Mouse (Mus musculus) liver, embryonic 11.5 days (tissue): Measurements from ENCODE around the gene Grifin. TPM values are rescaled to one million over a fixed set of nuclear protein-coding genes. Genes with fewer than 3 reads are reported as not detected.

Experiments used
- ATAC-seq: fragments of 200-750 bp; cut with Nextera tagmentation; replicated peaks from 2 replicates; pipeline ENCODE4 v1.8.0; 2017; ENCODE audit warnings: moderate number of reproducible peaks, mild to moderate bottlenecking, moderate TSS enrichment, moderate library complexity; ENCODE audit not compliant: low FRiP score
- DNase-seq: peaks from one replicate; pipeline ENCODE4 v3.0.0-alpha.2; 2017; ENCODE audit warnings: low spot score
- H3K27ac ChIP-seq: fragments of 300-500 bp; sonication (generic); 2 replicates; pipeline ENCODE4 v1.5.1; 2014; ENCODE audit warnings: mild to moderate bottlenecking, low read depth, low read length, control low read depth
- H3K27me3 ChIP-seq: fragments of 300-500 bp; sonication (generic); replicated peaks from 2 replicates; pipeline ENCODE4 v1.6.1; 2014; ENCODE audit warnings: low read length, mixed read lengths; ENCODE audit not compliant: control insufficient read depth, insufficient read depth
- H3K36me3 ChIP-seq: fragments of 300-500 bp; sonication (generic); 2 replicates; pipeline ENCODE4 v1.6.1; 2014; ENCODE audit warnings: mild to moderate bottlenecking, low read length, moderate library complexity, mixed read lengths; ENCODE audit not compliant: control insufficient read depth, insufficient read depth
- H3K4me1 ChIP-seq: fragments of 300-500 bp; sonication (generic); replicated peaks from 2 replicates; pipeline ENCODE4 v1.6.1; 2014; ENCODE audit warnings: low read length, mixed read lengths; ENCODE audit not compliant: control insufficient read depth, insufficient read depth
- H3K4me2 ChIP-seq: fragments of 300-500 bp; sonication (generic); 2 replicates; pipeline ENCODE4 v1.6.1; 2014; ENCODE audit warnings: mild to moderate bottlenecking, control low read depth, moderate library complexity
- H3K4me3 ChIP-seq: fragments of 300-500 bp; sonication (generic); 2 replicates; pipeline ENCODE4 v1.5.1; 2014; ENCODE audit warnings: low read depth, low read length, control low read depth
- H3K9ac ChIP-seq: fragments of 300-500 bp; sonication (generic); 2 replicates; pipeline ENCODE4 v1.6.1; 2014; ENCODE audit warnings: low read depth, low read length, control low read depth
- H3K9me3 ChIP-seq: fragments of 300-500 bp; sonication (generic); 2 replicates; pipeline ENCODE4 v1.6.1; 2016; ENCODE audit warnings: low read length, inconsistent platforms, mixed read lengths; ENCODE audit not compliant: control insufficient read depth
- WGBS: fragments of 180-500 bp; shearing (Covaris S2); extraction: QIAGEN DNeasy Blood & Tissue Kit; methylation state at CpG from one replicate; pipeline ENCODE4 v1.1.7; 2014; 5-methylcytosine and 5-hydroxymethylcytosine counted together
- polyA plus RNA-seq: library from polyadenylated mRNA; unstranded; fragments of >200 nt; fragmentation: Nextera tagmentation; extraction: Ambion mirVana; gene quantifications from 2 replicates; pipeline ENCODE4 v1.2.1, GENCODE M21; 2014

The Grifin gene
- polyA plus RNA-seq, 1 experiment from 2014 or later: 1.8 TPM

- H3K4me1 ChIP-seq: peaks cover 31% of the 10 kb centered on the region
- H3K4me3 ChIP-seq: no peak overlapping the region
- ATAC-seq (no peak), DNase-seq (peak; percentile 64)
- H3K27ac ChIP-seq: no peak overlapping the region
- H3K9me3 ChIP-seq: no peaks in the 10 kb centered on the region
- peak overlapping the region; percentile 13; the same call in 1 of the 2 replicates for H3K4me2 ChIP-seq
- 50% methylated on average over 10 of the region's 10 CpGs for WGBS
- H3K9ac ChIP-seq: no peak overlapping the region
- no peaks in the 10 kb centered on the region for H3K36me3 ChIP-seq
- H3K27me3 ChIP-seq: no peaks in the 10 kb centered on the region
Observed at GRCm38 (mm10) chr5:140568321-140568970, 3.6 kb upstream of the Grifin start.

- 80% methylated on average over 5 of the region's 5 CpGs for WGBS
- DNase-seq (no peak), ATAC-seq (no peak)
- Histone ChIP-seq H3K4me3 (no peak overlapping the region), H3K36me3 (no peaks in the 10 kb centered on the region), H3K4me2 (no peak overlapping the region), H3K27me3 (no peaks in the 10 kb centered on the region), H3K4me1 (peaks cover 31% of the 10 kb centered on the region), H3K9ac (no peak overlapping the region), H3K27ac (no peak overlapping the region), H3K9me3 (no peaks in the 10 kb centered on the region)
Observed at GRCm38 (mm10) chr5:140567751-140568150, 2.9 kb upstream of the Grifin start.

- H3K4me1 ChIP-seq: peaks cover 31% of the 10 kb centered on the region
- H3K27me3 ChIP-seq: no peaks in the 10 kb centered on the region
- no peak overlapping the region for H3K4me2 ChIP-seq
- ATAC-seq: peak; percentile 61
- H3K9ac ChIP-seq: no peak overlapping the region
- H3K36me3 ChIP-seq: no peaks in the 10 kb centered on the region
- no peak for DNase-seq
- no peaks in the 10 kb centered on the region for H3K9me3 ChIP-seq
- H3K4me3 ChIP-seq: no peak overlapping the region
- WGBS: 35% methylated on average over 11 of the region's 11 CpGs
- H3K27ac ChIP-seq: no peak overlapping the region
Observed at GRCm38 (mm10) chr5:140567321-140567720, 2.5 kb upstream of the Grifin start.

- ATAC-seq (no peak), DNase-seq (no peak)
- no peak overlapping the region for H3K9ac ChIP-seq
- H3K9me3 ChIP-seq: no peaks in the 10 kb centered on the region
- H3K4me1 ChIP-seq: peaks cover 31% of the 10 kb centered on the region
- no peak overlapping the region; the same call in 1 of the 2 replicates for H3K27ac ChIP-seq
- no peaks in the 10 kb centered on the region for H3K36me3 ChIP-seq
- no peak overlapping the region for H3K4me3 ChIP-seq
- H3K27me3 ChIP-seq: no peaks in the 10 kb centered on the region
- 58% methylated on average over 4 of the region's 4 CpGs for WGBS
- H3K4me2 ChIP-seq: no peak overlapping the region
Observed at GRCm38 (mm10) chr5:140566271-140566670, 1.4 kb upstream of the Grifin start.

- Histone ChIP-seq H3K27ac (no peak overlapping the region; the same call in 1 of the 2 replicates), H3K9ac (no peak overlapping the region; the same call in 1 of the 2 replicates), H3K4me1 (peaks cover 31% of the 10 kb centered on the region), H3K36me3 (no peaks in the 10 kb centered on the region), H3K4me3 (no peak overlapping the region), H3K9me3 (no peaks in the 10 kb centered on the region), H3K27me3 (no peaks in the 10 kb centered on the region), H3K4me2 (no peak overlapping the region)
- 68% methylated on average over 6 of the region's 6 CpGs for WGBS
- ATAC-seq (0 out of 2 replicates have a peak, but pooled peaks have one; percentile 27), DNase-seq (no peak)
Observed at GRCm38 (mm10) chr5:140565856-140566255, 985 bp upstream of the Grifin start.

- Histone ChIP-seq H3K36me3 (no peaks in the 10 kb centered on the region), H3K27ac (no peak overlapping the region; the same call in 1 of the 2 replicates), H3K4me3 (no peak overlapping the region), H3K4me2 (no peak overlapping the region), H3K4me1 (peaks cover 31% of the 10 kb centered on the region), H3K9me3 (no peaks in the 10 kb centered on the region), H3K27me3 (no peaks in the 10 kb centered on the region), H3K9ac (peak overlapping the region; percentile 18; the same call in 1 of the 2 replicates)
- 0 out of 2 replicates have a peak, but pooled peaks have one; percentile 5 for ATAC-seq
- DNase-seq: no peak
- WGBS: 58% methylated on average over 5 of the region's 5 CpGs
Observed at GRCm38 (mm10) chr5:140565451-140565850, 580 bp upstream of the Grifin start.

GRCm38 (mm10) chr5:140562601-140563000 lies 2.3 kb downstream of the Grifin start:
- no peak overlapping the region for H3K27ac ChIP-seq
- no peak for ATAC-seq
- no peak overlapping the region for H3K4me2 ChIP-seq
- no peak overlapping the region for H3K4me3 ChIP-seq
- no peak overlapping the region for H3K9ac ChIP-seq
- DNase-seq: no peak
- no peaks in the 10 kb centered on the region for H3K9me3 ChIP-seq
- 72% methylated on average over 9 of the region's 9 CpGs for WGBS
- no peaks in the 10 kb centered on the region for H3K36me3 ChIP-seq
- no peaks in the 10 kb centered on the region for H3K27me3 ChIP-seq
- peaks cover 27% of the 10 kb centered on the region for H3K4me1 ChIP-seq

GRCm38 (mm10) chr5:140556859-140557258 lies 8.0 kb downstream of the Grifin start:
- Histone ChIP-seq H3K9ac (no peak overlapping the region), H3K9me3 (no peaks in the 10 kb centered on the region), H3K4me2 (no peak overlapping the region), H3K27ac (no peak overlapping the region), H3K4me3 (no peak overlapping the region), H3K27me3 (no peaks in the 10 kb centered on the region), H3K4me1 (no peaks in the 10 kb centered on the region), H3K36me3 (no peaks in the 10 kb centered on the region)
- no peak for DNase-seq
- WGBS: 59% methylated on average over 3 of the region's 3 CpGs
- ATAC-seq: no peak

- Histone ChIP-seq H3K27ac (no peak overlapping the region), H3K27me3 (no peaks in the 10 kb centered on the region), H3K4me1 (no peaks in the 10 kb centered on the region), H3K36me3 (no peaks in the 10 kb centered on the region), H3K9me3 (no peaks in the 10 kb centered on the region), H3K4me3 (no peak overlapping the region), H3K4me2 (no peak overlapping the region), H3K9ac (no peak overlapping the region)
- DNase-seq (no peak), ATAC-seq (no peak)
- 90% methylated on average over 7 of the region's 7 CpGs for WGBS
Observed at GRCm38 (mm10) chr5:140553719-140554118, 11.2 kb downstream of the Grifin start.
